Mouse (Mus musculus) midbrain, embryonic 15.5 days (tissue): ENCODE results near the gene Aebp1. TPM values are rescaled to one million over a fixed set of nuclear protein-coding genes. Genes with fewer than 3 reads are reported as not detected.

Experiments used
- ATAC-seq: fragments of 200-750 bp; cut with Nextera tagmentation; replicated peaks from 2 replicates; pipeline ENCODE4 v1.8.0; 2017; ENCODE audit warnings: moderate TSS enrichment
- H3K27ac ChIP-seq: fragments of 300-500 bp; sonication (generic); 2 replicates; pipeline ENCODE4 v1.5.1; 2015; ENCODE audit warnings: mild to moderate bottlenecking, inconsistent platforms
- H3K27me3 ChIP-seq: fragments of 300-500 bp; sonication (generic); replicated peaks from 2 replicates; pipeline ENCODE4 v1.6.1; 2015; ENCODE audit warnings: inconsistent platforms
- H3K36me3 ChIP-seq: fragments of 300-500 bp; sonication (generic); replicated peaks from 2 replicates; pipeline ENCODE4 v1.6.1; 2015; ENCODE audit warnings: inconsistent platforms
- H3K4me1 ChIP-seq: fragments of 300-500 bp; sonication (generic); 2 replicates; pipeline ENCODE4 v1.6.1; 2015; ENCODE audit warnings: inconsistent platforms
- H3K4me2 ChIP-seq: fragments of 300-500 bp; sonication (generic); 2 replicates; pipeline ENCODE4 v1.6.1; 2015; ENCODE audit warnings: inconsistent platforms, mild to moderate bottlenecking, moderate library complexity
- H3K4me3 ChIP-seq: fragments of 300-500 bp; sonication (generic); 2 replicates; pipeline ENCODE4 v1.5.1; 2015; ENCODE audit warnings: mild to moderate bottlenecking, inconsistent platforms
- H3K9ac ChIP-seq: fragments of 300-500 bp; sonication (generic); 2 replicates; pipeline ENCODE4 v1.6.1; 2015; ENCODE audit warnings: mild to moderate bottlenecking, inconsistent platforms
- H3K9me3 ChIP-seq: fragments of 300-500 bp; sonication (generic); 2 replicates; pipeline ENCODE4 v1.6.1; 2016; ENCODE audit warnings: inconsistent platforms
- WGBS: fragments of 180-500 bp; shearing (Covaris S2); methylation state at CpG from one replicate; pipeline ENCODE4 v1.1.7; 2015; ENCODE audit warnings: mixed read lengths; 5-methylcytosine and 5-hydroxymethylcytosine counted together
- polyA plus RNA-seq: library from polyadenylated mRNA; unstranded; fragments of >200 nt; fragmentation: Nextera tagmentation; extraction: Ambion mirVana; gene quantifications from 2 replicates; pipeline ENCODE4 v1.2.1, GENCODE M21; 2015

Aebp1 gene
- polyA plus RNA-seq, 1 experiment from 2014 or later, result 21.9 TPM

DNA sequence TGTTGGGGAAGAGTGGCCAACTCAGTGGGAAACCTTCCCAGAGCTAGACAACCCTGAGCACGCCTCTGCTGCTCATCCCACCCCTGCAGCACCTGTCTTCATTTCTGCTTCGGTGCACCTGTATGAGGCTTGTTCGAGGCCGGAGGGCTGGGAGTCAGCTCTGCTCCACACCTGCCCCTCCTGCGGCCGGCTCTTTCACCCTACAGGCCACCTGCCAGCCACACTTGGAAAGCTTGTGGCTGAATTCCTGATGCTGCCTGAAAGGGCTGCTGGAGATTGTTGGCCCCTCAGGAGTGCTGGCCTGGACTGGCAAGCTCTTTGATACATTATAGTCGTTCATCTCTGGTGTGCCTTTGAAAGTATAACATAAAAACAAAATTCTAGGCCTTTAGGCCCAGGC, 21.4 kb upstream of the Aebp1 start:
- Histone ChIP-seq H3K9me3 (no peaks in the 10 kb centered on the region), H3K4me3 (no peak overlapping the region), H3K36me3 (no peaks in the 10 kb centered on the region), H3K4me2 (no peak overlapping the region), H3K4me1 (peaks cover 17% of the 10 kb centered on the region; the same call in 1 of the 2 replicates), H3K9ac (no peak overlapping the region), H3K27me3 (no peaks in the 10 kb centered on the region), H3K27ac (no peak overlapping the region)
- ATAC-seq, result no peak
- 75% methylated on average over 7 of the region's 7 CpGs for WGBS

DNA sequence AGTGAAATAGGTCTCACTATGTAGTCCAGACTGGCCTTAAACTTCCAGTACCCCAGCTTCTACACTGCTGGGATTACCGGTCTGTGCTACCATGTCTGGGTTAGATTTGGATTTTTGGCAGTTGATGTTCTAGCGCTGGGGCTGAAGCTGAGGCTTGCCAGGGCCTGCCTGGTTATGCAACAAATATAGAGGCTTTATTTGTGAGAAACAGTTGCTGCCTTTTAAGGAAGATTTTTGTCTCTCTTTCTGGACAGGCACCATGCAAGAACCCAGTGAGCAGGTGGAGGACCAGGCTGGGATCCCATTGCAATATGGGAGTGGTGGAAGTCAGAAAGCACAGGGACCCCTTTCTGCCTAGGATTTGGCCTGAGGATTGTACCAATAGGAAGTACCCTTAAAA, 20.0 kb upstream of the Aebp1 start:
- peaks cover 11% of the 10 kb centered on the region; the same call in 1 of the 2 replicates for H3K4me1 ChIP-seq
- ATAC-seq, result no peak
- H3K9me3 ChIP-seq, result no peaks in the 10 kb centered on the region
- H3K9ac ChIP-seq, result no peak overlapping the region
- H3K36me3 ChIP-seq, result no peaks in the 10 kb centered on the region
- 99% methylated on average over 2 of the region's 2 CpGs for WGBS
- no peaks in the 10 kb centered on the region for H3K27me3 ChIP-seq
- H3K27ac ChIP-seq, result no peak overlapping the region
- no peak overlapping the region for H3K4me2 ChIP-seq
- H3K4me3 ChIP-seq, result no peak overlapping the region

DNA sequence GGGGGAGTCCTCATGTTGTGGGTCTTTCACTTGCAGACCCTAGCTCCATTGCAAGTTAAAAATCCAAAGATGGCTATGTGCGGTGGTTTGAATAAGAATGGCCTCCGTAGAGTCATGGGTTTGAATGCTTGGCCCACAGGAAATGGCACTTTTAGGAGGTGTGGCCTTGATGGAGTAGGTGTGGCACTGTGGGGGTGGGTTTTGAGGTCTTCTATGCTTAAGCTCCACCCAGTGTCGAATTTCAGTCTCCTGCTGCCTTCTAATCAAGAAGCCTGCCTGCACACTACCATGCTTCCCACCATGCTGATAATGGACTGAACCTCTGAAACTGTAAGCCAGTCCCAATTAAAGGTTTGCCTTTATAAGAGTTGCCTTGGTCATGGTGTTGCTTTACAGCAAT, 18.6 kb upstream of the Aebp1 start:
- Histone ChIP-seq H3K36me3 (no peaks in the 10 kb centered on the region), H3K9me3 (no peaks in the 10 kb centered on the region), H3K4me2 (no peak overlapping the region), H3K9ac (no peak overlapping the region), H3K4me1 (peaks cover 2% of the 10 kb centered on the region; the same call in 1 of the 2 replicates), H3K4me3 (no peak overlapping the region), H3K27ac (no peak overlapping the region), H3K27me3 (no peaks in the 10 kb centered on the region)
- 82% methylated on average over 3 of the region's 3 CpGs for WGBS
- ATAC-seq, result no peak

DNA sequence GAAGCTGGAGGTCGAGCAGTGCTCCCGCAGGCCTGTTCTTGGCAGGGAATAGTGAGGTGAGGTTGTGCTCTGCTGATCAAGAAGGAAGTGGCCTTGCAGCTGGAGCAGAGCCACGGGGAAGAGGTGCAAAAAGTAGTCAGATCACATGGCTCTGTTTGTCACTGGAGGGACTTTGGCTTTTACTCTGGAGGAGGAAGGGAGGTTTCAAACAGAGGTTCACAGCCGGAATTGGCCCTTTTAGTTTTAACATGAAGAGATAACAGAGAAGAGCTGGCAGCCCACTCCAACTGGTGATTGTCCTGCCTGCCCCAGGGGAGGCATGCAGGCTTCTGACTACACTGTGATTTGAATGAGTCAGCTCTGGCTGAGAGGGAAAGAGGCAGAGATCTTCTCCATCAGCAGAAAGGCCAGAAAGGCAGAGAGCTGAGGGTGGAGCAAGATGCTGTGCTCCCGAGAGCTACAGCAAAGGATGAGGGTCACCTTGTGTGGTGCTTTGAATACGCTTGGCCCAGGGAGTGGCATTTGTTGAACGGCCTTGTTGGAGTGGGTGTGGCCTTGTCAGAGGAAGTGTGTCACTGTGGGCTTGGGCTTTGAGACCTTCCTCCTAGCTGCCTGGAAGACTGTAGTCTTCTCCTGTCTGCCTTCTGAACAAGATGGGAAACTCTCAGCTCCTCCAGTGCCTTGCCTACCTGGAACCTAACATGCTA, 15.0 kb upstream of the Aebp1 start:
- Histone ChIP-seq H3K4me2 (no peak overlapping the region), H3K4me1 (no peaks in the 10 kb centered on the region), H3K9ac (no peak overlapping the region), H3K36me3 (no peaks in the 10 kb centered on the region), H3K27me3 (no peaks in the 10 kb centered on the region), H3K4me3 (no peak overlapping the region), H3K27ac (no peak overlapping the region), H3K9me3 (no peaks in the 10 kb centered on the region)
- 81% methylated on average over 7 of the region's 7 CpGs for WGBS
- no peak for ATAC-seq

DNA sequence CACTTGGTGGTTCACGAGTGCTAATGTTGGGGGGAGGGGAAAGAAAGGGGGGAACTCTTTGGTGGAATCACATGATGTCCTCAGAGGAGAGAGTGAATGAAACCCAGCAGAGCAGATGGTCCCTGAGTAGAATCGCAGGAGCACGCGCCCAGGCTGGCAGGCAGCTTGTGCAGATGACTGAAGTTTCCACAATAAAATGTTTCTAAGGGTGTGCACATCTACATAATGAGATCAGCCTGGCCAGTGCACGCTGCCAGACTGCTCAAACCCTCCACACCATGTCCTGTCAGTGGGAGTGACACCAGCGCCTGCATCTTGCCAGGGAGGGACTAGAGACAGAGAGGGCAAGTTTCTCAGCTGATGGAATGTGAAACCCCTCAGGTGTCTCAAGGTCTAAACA, 13.0 kb upstream of the Aebp1 start:
- no peaks in the 10 kb centered on the region for H3K9me3 ChIP-seq
- H3K4me1 ChIP-seq, result no peaks in the 10 kb centered on the region
- no peaks in the 10 kb centered on the region for H3K36me3 ChIP-seq
- 0 out of 2 replicates have a peak, but pooled peaks have one; percentile 42 for ATAC-seq
- H3K27me3 ChIP-seq, result no peaks in the 10 kb centered on the region
- H3K4me2 ChIP-seq, result no peak overlapping the region
- H3K27ac ChIP-seq, result no peak overlapping the region
- WGBS, result 28% methylated on average over 6 of the region's 6 CpGs
- H3K4me3 ChIP-seq, result no peak overlapping the region
- no peak overlapping the region for H3K9ac ChIP-seq

DNA sequence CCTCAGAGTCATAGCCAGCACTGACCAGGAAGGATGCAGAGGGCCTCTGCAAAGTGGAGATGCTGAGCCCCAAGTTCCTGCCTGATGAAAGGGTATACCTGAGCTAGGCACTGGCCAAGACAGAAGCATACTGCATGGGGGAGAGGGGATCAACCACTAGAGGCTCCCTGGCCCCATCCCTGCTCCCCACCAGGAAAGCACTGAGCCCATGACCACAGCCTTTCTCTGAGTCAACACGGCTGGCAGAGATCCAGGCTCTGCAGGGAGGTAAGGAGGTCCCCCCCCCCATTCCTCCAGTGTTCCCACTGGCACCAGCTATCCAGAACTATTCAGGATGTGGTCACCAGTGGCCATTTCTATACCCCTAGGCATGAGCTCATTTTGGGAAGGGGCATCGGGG, 12.4 kb upstream of the Aebp1 start:
- no peaks in the 10 kb centered on the region for H3K36me3 ChIP-seq
- no peak overlapping the region for H3K9ac ChIP-seq
- no peaks in the 10 kb centered on the region for H3K27me3 ChIP-seq
- WGBS, result 63% methylated on average over 2 of the region's 2 CpGs
- no peak overlapping the region for H3K4me2 ChIP-seq
- H3K9me3 ChIP-seq, result no peaks in the 10 kb centered on the region
- no peaks in the 10 kb centered on the region for H3K4me1 ChIP-seq
- no peak for ATAC-seq
- no peak overlapping the region for H3K27ac ChIP-seq
- no peak overlapping the region for H3K4me3 ChIP-seq

DNA sequence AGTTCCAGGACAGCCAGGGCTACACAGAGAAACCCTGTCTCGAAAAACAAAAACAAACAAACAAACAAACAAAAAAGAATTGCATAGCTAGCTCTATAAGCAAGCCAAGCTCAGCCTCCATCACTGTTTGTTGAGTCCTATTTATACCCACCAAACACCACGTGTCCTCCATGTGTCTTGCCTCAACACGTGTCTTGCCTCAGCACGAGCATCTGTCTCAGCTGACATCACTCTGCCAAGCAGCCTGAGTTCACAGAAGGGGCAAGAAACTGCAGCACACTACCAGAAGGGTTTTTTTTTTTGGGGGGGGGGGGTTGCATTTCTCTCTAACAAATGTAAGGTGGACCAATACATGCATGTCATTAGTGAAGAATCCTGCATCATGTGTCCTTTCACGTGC, 11.3 kb upstream of the Aebp1 start:
- Histone ChIP-seq H3K36me3 (no peaks in the 10 kb centered on the region), H3K9ac (no peak overlapping the region), H3K27me3 (no peaks in the 10 kb centered on the region), H3K4me1 (no peaks in the 10 kb centered on the region), H3K9me3 (no peaks in the 10 kb centered on the region), H3K4me3 (no peak overlapping the region), H3K4me2 (no peak overlapping the region), H3K27ac (no peak overlapping the region)
- ATAC-seq, result no peak
- WGBS, result 76% methylated on average over 5 of the region's 5 CpGs

DNA sequence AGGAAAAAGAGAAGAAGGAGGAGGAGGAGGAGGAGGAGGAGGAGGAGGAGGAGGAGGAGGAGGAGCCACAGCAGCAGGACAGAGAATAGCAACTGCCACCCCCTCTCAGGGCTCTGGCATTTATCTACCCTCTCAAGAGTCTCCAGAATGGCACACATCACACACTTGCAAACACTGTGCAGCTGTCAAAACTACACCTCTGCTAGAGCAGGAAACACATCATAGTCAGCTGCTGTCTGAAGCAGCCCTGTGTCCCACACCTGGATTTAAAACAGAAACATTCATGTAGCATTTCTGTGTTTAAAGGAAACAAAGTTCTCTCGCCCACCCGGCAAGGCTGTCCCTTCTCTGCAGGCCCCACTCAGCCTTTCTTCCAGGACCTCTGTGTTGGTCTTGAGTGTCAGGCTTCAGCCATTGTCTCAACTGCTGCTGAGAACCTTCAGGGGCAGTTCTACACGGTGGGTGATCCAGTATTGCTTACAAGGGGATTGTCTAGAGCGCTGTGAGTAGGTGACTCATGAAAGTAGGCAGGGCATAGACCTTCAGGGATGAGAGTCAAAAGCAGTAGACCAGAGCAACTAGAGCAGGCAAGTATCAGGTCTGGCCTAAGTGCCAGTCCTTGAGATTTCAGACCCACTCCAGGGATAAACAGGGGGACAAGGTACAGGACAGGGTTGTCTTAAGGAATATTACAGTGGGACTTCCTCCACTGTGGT, 10.6 kb upstream of the Aebp1 start:
- 56% methylated on average over 4 of the region's 4 CpGs for WGBS

DNA sequence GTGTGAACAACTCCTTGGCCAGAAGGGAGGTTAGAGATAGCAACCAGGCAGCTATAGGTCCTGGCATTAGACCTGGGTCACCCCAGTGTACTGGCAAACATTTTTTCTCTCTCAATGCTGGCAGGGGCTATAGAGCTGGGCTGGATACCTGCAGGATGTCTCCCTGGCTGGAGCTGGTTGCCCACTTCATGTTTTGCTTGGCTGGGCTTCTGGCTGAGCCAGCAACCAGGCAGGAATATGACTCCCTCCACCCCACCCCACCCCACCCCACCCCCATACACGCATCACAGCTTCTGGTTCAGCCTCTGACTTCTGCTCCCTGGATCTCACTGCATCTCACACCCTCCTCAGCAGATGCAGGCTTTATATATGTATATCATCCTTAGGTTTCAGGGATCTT, 9.4 kb upstream of the Aebp1 start:
- no peaks in the 10 kb centered on the region for H3K4me1 ChIP-seq
- no peak overlapping the region for H3K9ac ChIP-seq
- 59% methylated on average over 1 of the region's 1 CpGs for WGBS
- no peaks in the 10 kb centered on the region for H3K9me3 ChIP-seq
- no peak overlapping the region for H3K4me3 ChIP-seq
- H3K27me3 ChIP-seq, result no peaks in the 10 kb centered on the region
- no peaks in the 10 kb centered on the region for H3K36me3 ChIP-seq
- ATAC-seq, result no peak
- H3K27ac ChIP-seq, result no peak overlapping the region
- no peak overlapping the region for H3K4me2 ChIP-seq

More for the DNA sequence above, 10.6 kb upstream of the Aebp1 start:
- Histone ChIP-seq H3K4me2 (no peak overlapping the region), H3K9me3 (no peaks in the 10 kb centered on the region), H3K27me3 (no peaks in the 10 kb centered on the region), H3K9ac (no peak overlapping the region), H3K4me1 (no peaks in the 10 kb centered on the region), H3K36me3 (no peaks in the 10 kb centered on the region), H3K4me3 (no peak overlapping the region), H3K27ac (no peak overlapping the region)
- ATAC-seq, result no peak

DNA sequence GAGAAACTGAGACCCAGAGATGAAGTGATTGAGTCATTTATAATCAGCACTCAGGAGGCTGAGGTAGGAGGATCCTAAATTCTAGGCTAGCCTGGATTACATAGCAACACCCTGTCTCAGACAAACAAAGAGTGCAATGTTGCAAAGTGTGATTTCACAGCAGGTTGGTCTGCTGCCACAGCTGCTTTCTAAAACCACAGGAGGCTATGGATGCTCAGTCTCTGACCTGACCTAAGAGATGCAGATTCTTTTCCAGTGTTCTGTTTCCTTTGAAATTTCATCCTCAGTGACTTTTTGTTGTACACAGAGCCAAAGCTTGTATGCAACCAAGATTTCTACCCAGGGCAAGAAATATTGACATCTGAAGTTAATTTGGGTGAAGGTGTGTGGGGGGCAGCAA, 6.3 kb upstream of the Aebp1 start:
- H3K27ac ChIP-seq, result no peak overlapping the region

DNA sequence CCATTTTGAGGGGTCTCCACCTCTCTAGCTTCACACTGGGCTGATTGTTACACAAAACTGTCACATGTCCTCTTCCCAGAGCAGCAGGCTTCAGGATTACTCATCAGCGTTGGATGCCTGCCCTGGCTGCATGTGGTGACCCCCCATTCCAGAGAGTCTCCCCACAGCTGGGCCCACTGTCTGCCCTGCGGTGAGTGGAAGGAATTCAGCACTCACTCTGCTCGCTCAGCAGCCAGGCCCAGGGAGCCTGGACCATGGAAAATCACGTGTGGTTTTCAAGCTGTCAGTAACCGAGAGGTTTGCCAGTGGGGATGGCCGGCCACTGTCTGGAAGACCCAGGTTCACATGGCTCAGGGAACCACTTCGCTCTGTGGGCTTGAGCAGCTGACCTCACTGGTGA, 5.8 kb upstream of the Aebp1 start:
- no peak for ATAC-seq
- H3K27ac ChIP-seq, result no peak overlapping the region
- H3K9ac ChIP-seq, result no peak overlapping the region
- H3K36me3 ChIP-seq, result no peaks in the 10 kb centered on the region
- no peak overlapping the region for H3K4me3 ChIP-seq
- 34% methylated on average over 7 of the region's 7 CpGs for WGBS
- no peaks in the 10 kb centered on the region for H3K4me1 ChIP-seq
- no peaks in the 10 kb centered on the region for H3K9me3 ChIP-seq
- peaks cover 6% of the 10 kb centered on the region; the same call in 1 of the 2 replicates for H3K27me3 ChIP-seq
- H3K4me2 ChIP-seq, result no peak overlapping the region

More for the DNA sequence above, 6.3 kb upstream of the Aebp1 start:
- Histone ChIP-seq H3K4me2 (no peak overlapping the region), H3K4me1 (no peaks in the 10 kb centered on the region), H3K9me3 (no peaks in the 10 kb centered on the region), H3K4me3 (no peak overlapping the region), H3K27me3 (peaks cover 4% of the 10 kb centered on the region; the same call in 1 of the 2 replicates), H3K9ac (no peak overlapping the region), H3K36me3 (no peaks in the 10 kb centered on the region)
- ATAC-seq, result no peak

DNA sequence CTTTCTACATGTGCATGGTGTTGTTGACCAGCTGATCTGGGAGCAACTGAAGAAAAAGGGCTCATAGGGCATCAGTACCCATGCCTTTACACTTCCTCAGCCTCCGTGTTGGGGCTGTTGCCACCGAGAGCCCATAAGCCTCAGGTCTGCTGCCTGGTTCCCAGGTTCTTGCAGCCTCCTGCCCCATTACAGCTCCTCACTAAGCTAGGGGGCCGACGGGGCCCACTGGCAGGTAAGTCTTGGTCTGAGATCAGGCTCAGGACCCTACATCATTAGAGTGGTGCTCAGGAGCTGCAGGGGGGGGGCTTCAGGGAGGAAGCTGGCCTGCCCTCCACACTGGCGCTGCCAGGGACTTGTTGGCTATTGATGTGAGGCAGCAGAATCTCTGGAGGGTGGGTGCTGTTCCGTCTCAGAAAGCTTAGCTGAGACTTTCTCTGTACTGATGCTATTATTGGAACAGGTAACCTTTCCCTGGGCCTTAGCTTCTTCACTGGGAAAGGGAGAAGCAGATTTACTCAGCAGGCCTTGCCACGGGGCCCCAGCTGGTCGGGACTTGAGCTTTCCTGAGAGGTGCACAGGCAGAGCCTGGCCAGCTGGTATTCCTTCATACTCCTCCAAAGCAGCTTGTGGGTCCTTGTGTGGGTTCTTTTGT, 5.1 kb upstream of the Aebp1 start:
- Histone ChIP-seq H3K27me3 (peaks cover 13% of the 10 kb centered on the region), H3K27ac (no peak overlapping the region), H3K36me3 (no peaks in the 10 kb centered on the region), H3K9me3 (no peaks in the 10 kb centered on the region), H3K9ac (no peak overlapping the region), H3K4me1 (peaks cover 3% of the 10 kb centered on the region), H3K4me3 (no peak overlapping the region), H3K4me2 (no peak overlapping the region)
- 83% methylated on average over 8 of the region's 8 CpGs for WGBS
- ATAC-seq, result no peak
